Mouse (Mus musculus) kidney, postnatal 14 days (tissue): ENCODE data around the gene Ppp1r16b.
A peak's percentile ranks its signal among the peaks of the same experiment; 100 is the strongest.

ENCODE experiments used
- DNase-seq: peaks from one replicate; pipeline ENCODE4 v3.0.0; 2022; ENCODE audit warnings: mixed read lengths

Gene Ppp1r16b

DNA sequence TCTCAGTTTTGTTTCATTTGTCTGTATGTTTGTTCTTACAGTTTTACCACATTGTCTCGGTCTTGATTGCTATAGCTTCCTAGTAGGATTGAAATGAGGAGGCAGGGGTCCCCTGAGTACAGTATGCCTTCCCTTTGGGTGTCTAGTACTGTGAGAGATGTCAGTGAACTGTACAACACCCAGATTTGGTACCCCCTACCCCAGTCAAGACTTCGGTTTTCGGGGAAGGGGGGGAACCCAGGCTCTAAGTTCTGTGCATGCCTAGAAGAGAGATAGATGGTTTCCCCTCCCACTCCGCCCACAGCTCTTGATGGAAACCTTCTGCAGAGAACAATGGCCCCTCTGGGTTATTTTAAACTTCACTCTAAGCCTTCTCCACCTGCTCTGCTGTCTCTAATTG lies at the start of gene Ppp1r16b:
Gene Ppp1r16b (plus strand): TSS at position 301 of the 400 bp plus-strand sequence.
- DNase-seq, result no peak

DNA sequence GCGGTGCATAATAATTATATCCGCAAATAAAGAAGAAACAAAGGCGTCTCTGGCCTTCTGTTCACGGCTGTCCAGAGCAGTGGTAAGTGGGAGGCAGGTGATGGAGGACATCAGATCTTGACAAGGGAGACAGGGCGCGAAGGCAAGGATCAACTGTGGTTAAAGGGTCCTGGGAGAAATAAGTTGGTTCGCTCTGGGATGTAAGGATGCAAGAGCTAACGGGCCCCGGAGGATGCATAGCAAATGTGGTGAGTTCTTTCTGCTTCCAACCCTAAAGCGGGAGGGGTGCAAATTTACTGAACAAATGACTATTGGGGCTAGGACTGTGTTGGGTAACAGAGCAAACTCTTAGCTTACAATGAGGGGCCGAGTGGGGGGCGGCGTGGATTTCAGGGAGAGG lies 49.5 kb upstream of the Ppp1r16b start:
- no peak for DNase-seq

DNA sequence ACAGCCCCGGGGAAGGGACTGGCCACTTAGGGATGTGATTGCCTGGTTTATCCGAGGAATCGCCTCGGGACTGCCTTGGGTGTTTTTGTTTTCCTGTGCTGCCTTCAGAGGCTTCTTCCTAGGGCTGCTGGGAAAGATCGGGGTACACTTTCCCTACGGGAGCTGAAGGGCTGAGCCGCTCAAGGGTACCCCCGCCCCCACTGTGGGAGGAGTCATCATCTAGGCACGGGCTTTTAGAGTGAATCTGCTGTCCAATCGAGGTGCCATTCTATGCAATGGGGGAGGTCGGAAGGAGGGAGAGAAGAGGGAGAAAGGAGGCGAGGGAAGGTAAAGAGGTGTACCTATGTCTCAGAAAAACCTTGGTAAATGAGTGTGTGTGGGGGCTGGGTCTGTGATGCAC lies 48.9 kb upstream of the Ppp1r16b start:
- DNase-seq, result no peak

DNA sequence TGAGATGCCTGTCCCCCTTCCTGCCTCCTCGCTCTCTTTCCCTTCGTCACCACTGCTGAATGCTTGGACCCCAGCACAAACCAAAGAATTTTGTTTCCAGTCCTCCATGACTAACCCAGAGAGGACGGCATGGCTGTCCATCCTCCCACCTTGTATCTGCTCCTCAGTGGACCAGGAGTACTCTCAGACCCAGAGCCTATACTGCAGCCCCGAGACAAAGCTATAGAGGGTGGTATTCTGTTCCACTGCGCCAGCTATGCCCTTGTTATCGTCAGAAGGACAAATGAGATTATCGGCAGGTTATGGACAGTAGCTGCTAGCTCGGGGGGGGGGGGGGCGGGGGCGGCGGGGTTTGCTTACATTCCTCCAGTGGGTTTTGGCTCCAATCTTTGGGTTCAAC lies 48.4 kb upstream of the Ppp1r16b start:
- DNase-seq, result no peak

DNA sequence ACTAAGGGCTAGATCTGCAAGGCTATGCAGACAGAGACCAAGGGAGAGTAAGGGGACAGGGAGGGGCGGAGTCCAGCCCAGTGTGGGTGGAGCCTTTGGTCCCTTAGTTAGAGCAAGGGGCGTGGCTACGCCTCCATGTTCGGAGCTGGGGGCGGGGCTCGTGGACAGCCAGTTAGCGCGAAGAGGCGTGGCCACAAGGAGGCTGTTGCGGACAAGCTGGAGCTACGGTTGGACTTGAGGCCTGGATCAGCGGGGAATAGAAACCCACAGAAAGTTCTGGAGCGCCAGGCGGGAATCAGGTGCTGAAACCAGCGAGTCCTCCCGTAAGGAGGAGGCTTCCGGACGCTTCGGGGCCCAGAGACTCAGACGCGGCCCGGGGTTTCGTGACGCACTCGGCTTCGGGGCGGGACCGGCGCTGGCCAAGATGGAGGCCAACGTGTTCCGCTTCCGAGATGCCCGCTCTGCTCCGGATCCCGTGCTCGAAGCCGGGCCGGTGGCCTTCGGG lies 40.4 kb upstream of the Ppp1r16b start, which contains the start of gene Actr5:
Gene Actr5 (plus strand): TSS at position 171 of the 505 bp plus-strand sequence.
- peak; percentile 97 for DNase-seq

DNA sequence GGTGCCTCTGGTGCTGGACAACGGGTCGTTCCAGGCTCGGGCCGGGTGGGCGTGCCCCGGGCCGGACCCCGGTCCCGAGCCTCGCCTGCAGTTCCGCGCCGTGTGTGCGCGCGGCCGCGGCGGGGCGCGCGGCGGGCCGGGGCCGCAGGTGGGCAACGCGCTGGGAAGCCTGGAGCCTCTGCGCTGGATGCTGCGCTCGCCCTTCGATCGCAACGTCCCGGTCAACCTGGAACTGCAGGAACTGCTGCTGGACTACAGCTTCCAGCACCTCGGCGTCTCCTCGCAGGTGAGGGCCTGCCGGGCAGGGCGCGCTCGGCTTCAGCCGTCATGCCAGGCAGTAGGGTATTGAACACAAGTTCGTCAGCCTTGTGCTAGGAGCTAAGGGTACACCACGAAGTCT lies 40.0 kb upstream of the Ppp1r16b start:
- DNase-seq, result no peak

DNA sequence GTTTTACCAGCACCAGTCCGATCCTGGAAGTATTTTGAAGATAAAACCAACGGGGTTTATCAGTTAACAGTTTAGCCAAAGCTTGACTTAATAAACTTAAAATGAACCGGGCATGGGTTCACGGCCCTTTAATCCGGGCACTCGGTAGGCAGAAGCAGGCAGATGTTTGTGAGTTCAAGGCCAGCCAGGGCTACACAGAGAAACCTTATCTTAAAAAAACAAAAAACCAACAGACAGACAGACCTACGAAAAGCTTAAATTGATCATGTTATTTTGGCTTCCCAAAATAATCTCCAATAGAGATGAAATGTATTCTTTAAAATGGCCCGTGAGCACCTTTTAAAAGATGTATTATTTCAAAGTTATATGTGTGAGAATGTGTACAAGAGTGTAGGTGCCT lies 39.5 kb upstream of the Ppp1r16b start:
- DNase-seq, result no peak

DNA sequence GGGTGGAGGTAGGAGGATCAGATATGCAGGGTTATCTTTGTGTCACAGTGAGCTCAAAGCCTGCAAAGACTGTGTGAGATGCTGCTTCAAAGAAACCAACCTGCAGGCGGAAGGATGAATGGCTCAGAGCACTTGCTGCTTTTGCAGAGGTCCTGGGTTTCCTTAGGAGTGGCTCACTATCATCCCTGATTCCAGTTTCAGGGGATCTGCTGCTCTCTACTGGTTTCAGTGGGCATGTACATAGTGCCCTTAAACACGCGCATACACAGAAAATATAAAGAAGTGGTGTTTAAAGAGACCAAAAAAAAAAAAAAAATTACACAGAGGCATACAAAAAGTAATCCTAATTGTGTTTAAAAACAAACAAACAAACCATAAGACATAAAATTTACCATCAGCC lies 36.3 kb upstream of the Ppp1r16b start:
- DNase-seq, result no peak

DNA sequence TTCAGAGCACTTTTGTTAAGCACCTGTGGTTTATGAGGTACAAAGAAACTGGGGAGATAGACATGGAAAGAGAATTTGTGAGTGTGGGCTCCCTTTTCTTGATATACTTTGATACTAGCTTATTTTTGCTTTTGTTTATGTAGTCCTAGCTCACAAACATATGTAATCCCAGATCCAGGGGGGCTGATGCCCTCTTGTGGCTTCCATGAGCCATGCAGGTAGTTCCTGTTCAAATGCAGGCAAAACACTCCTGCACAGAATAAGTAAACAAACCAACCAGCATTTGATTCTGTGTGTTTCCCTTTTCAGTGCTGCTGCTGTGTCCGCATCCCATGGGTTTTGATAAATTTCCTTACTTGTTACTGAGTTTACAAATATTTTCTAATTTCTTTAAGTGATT lies 35.8 kb upstream of the Ppp1r16b start:
- peak; percentile 42 for DNase-seq

DNA sequence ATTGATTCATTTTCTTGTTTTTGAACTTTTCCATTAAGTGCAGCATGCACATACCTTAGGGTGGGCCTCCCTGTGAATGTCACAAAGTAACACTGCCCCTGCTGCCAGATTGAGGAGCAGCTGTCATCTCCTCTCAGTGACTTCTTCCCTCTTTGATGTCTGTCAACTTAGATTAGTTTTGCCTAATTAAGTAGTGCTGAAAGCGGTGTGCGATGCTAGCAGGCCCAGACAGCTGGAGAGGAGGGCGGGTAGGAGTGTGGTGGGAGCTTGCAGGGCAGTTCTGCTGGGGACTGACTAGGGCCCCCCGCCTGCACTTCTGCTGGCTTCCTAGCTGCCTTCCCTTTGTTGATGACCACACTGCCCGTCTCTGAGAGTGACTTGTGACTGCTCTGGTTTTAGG lies 33.3 kb upstream of the Ppp1r16b start:
- DNase-seq, result no peak

DNA sequence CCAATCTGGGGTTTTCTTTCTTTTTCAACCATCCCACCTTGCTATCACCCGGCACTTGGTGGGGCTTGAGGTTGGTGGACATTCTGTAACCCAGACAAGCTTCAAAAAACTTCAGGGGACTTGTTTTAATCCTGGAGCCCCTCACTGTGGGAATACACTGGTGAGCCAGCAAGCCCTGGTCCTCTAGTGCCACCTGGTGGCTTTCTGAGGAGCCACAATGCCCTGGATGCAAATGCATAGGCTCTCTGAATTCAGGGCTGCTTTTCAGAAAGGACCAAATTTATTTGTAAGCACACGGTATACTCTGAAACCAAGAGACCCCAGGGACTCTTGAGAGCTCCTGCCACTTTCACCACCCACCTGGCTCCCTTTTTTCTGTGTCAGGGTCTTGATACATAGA lies 23.3 kb upstream of the Ppp1r16b start:
- DNase-seq, result peak; percentile 76

DNA sequence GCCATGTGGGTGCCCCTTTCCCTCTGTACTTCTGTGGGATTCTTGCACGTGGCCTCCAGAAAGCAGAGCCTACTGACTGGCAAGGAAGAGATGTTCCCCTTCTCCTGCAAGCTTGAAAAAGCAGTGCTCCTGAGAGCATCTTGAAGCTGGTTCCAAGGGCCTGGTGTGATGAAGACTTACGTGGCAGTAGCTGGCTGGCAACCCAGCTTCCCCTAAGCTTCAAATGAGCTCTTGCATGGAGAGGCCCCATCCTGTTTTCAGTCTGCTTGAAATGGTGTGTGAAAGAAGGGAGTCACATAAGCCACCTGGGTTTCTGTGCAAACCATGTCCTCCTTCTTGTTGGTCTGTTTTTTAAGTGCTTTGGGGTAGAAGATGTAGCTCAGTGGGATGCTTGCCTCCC lies 22.6 kb upstream of the Ppp1r16b start:
- DNase-seq, result no peak

DNA sequence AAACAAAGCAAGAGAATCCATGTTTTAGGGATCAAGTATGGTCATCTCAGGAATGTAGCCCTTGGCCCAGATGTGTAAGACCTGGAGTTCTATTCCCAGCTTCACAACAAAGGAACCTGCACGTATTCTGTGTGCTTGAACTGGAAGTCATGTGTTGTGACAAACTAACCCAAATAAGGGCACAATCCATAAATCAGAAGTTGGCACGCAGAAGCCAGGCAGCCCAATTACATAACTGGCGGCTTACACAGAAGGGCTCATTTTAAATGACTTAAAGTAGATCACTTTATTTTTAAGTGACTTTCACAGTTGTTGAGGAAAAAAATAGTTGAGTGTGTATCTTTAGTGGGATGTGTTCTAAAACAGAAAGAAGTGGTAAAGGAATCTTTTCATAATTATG lies 21.4 kb upstream of the Ppp1r16b start:
- DNase-seq, result no peak

DNA sequence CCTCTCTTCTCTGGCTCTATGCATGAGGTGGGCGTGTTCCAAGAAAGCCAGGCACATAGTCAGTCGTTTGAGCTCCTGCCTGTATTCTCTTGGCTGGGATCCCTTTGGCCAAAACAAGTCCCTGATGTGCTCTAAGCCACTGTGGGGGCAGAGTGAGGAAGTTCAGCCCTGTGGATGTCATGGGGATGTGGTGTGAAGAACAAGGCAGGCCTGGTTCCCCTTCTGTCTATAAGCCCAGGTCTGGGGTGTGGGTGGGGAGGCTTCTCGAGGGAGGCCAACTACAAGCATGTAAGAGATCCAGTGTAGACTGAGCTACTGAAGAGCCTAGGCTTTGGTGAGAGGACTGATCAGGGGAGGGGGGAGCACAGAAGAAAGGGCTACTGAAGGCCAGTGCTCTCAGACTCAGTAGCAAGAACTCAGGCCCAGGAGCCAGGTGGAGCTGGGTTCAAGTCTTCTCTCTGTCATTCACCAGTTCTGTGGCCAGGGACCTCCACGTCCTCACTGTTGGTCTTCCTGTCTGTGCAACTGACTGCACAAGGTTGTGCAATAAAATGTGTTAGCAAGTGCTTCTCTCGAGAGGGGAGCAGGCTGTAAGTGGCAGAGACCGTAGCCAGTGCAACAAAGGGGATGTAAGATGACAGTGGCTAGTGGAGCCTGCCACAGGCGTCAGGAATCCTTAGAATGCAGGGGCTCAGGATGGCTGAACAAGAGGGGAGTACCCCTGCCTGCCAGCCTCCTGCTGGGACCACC lies 13.9 kb upstream of the Ppp1r16b start:
- no peak for DNase-seq

DNA sequence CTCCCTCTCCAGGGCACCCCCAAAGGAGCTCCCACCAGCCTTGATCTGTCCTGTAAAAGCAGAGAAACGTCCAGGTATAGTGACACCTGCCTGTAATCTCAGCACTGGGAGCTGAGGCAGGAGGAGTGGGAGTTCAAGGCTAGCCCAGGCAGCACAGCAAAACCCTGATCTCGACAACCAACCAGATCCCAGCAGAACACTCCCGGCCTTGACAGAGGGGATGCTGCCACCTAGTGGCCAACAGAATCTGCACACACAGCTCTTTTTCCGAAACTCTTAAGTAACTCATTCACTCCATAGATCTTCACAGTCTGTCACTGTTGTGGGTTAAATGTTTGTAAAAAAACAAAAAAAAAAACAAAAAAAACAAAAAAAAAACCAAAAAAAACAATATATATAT lies 12.2 kb upstream of the Ppp1r16b start:
- DNase-seq, result peak; percentile 81

DNA sequence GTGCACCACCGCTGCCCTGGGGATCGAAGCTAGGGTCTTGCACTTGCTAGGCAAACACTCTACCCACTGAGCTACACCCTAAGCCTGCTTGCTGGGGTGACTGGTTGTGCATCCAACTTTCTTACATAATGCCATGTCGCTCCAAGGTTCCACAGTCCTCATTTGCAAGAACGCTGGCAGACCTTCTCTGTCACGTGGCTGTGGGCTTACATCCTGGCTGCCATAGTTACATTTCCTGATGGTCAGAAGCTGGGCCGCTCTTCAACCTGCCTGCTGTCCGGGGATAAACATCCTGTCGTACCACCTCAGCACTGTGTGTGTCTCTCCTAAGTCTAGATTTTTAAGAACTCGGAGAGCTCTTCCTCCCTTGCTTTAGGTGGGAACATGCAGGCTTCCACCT lies 10.5 kb upstream of the Ppp1r16b start:
- peak; percentile 76 for DNase-seq

DNA sequence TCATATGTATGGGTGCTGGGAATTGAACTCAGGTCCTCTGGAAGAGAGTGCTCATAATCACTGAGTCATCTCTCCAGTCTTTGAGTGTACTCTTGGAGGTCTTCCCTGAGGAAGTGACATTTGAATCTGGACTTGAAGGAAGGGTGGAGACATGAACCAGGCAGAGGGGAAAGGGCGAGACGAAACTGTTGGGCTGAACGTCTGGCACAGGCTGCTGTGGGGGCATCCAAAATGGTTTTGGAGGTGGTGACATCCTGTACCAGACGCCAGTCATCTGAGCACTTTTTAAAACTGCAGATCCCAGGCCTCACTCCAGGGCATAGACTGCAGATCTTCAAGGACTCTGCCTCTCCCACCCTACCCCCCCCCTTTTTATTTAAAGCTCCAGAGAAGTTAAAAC lies 9.4 kb upstream of the Ppp1r16b start:
- no peak for DNase-seq

DNA sequence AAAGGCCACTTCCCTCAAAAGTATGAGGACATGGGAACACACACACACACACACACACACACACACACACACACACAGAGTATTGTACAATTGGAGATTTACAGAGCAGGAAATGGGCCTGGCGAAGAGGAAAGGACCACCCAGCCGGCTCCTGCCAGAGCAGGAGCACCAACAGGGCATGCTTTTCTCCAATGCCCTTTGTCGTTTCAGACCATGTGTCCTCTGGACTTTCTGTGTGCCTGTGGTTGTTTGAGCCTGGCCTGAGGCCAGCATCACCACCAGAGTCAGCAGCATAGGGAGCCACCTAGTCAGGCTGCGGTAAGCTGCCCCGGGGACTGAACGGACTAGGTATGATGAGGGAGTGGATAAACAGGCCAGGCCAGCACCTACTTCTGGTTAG lies 6.4 kb upstream of the Ppp1r16b start:
- DNase-seq, result peak; percentile 86

DNA sequence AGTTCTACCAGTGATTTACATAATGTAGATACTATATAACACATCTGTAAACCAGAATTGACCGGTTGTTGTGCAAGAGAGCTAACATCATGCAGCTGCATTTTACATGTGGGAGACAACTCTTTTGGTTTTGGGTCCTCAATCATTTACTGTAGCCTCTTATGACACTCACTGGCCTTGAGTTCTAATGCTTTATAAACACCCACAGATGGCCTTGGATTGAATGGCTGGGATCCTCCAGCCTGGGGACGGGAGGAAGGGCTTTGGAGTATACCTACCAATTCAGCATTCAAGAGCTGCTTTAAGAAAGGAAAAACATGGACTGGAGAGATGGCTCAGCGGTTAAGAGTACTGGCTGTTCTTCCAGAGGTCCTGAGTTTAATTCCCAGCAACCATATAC lies 5.9 kb upstream of the Ppp1r16b start:
- no peak for DNase-seq

DNA sequence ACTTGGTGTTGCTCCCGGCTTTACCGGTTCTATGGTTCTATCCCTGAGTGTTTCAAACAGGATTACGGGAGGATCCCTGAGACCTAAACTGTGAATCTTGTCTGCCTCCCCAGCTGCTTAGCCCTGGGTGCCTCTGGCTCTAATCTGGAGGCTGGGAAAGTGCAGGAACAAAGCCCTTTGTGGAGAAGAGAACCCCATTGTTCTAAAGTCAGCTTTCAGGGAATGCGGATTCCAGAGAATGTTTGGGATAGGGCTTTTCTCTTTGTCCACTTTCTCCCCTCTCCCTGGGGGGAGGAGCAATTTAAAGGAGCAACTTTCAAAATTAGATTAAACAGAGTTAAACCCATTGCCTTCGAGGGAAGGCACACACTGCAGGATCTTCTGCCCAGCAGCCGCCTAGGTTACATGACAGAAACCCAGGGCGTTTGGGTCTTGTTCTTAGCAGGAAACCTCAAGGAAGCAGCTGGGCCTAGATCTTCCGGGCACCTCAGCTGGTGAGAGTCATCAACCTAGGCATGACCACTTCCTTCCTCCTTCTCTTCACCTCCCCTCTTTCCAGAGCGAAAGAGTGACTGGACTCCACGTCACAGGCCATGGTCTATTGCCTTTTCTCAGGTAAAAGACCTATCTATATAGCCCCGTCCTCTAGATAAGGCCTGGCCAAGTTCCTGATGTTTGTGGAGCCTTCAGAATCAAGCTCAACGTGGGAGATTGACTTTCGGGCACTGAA lies 1.0 kb downstream of the Ppp1r16b start:
- no peak for DNase-seq

DNA sequence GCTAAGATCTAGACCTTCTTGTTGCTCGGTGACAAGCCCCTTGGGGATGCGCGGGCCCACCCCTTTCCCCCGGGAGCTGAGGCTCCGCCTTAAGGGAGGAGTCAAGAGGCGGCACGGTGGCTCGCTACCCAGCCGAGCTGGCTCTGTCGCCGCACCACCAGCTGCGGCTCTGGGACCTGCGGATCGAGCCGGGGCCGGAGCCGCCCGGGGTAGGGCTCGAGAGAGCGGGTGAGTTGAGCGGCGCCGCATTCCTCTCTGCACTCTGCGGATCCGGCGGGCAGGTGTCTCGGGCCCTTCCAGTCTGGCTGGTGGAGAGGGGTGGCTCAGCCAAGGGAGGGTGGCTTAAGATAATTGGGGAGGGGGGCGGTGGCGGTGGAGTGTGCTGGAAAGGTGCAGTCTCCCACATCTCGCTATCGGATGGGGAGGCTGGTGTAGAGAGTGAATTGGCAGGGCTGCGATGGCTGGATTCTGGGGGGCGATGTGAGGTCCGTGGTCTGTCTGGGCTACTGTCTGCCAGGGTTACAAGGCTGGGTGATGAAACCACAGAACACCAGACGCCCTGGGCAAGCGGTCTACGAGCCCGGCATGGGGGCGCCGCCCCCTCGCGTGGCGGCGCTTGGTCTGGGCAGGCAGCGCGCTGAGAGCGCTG lies 1.9 kb downstream of the Ppp1r16b start:
- peak; percentile 76 for DNase-seq

DNA sequence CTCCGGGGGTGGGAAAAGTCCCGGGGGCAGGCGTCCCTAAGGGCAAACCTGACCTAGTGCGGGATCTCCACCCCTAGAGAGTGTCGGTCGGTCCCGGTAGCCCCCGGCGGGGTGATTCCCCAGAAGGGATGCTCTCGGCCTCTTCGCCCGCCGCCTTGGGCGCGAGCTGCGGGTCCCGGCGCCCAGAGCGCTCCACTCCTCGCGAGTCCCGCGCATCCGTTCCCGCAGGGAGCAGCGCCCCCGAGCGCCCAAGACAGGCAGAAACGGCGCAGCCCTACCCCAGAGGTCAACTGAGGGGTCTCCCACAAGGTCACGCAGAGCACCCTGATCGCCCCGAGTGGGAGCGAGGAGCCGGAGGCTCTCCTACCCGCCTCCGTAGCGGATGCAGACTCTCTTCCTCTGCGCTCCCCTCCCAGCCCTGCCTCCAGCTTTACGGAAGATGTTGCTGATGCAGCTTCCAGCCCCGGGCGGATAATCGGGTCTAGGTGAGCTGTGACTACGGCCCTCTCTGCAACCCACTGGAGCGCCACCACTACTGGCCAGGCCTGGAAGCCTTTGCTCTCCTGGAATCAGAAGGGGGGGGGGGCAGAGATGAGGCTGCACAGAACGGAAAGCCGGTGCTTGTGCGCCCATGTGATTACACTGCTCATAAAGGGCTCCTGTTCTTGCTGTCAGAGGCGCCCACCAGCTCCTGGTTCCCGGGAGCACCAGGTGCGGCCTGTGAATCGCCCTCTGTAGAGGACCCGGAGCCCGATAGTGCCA lies 2.7 kb downstream of the Ppp1r16b start:
- peak; percentile 50 for DNase-seq

DNA sequence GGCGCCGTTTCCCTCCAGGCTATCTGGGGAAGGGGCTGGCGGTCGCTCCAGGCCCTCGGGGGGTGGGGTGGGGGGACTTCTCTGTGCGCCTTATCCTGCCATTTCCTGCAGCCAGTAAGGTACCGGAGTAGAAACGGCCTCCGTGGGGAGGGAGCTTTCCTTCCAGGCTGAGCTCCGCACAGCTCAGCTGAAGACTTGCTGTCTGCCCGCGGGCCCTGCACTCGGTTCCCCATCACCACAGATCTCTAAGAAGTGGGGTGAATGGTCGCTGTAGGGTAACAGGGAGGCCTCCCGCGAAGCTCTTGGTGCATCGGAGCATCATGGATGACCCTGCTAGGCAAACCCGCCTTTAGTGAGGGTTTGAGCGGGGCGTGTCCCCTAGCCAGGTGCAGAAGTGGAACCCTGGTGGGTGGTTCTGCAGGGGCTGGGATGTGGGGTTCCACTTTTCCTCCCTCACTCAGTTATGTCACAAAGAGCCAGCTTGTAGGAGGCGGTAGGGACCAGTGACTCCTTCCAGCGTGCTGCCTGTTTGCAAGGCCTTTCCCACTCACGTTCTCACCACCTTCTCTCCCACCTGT lies 3.3 kb downstream of the Ppp1r16b start:
- DNase-seq, result no peak
